Mouse (Mus musculus): Measurements from ENCODE around the gene F7. TPM values are rescaled to one million over a fixed set of nuclear protein-coding genes. Genes with fewer than 3 reads are reported as not detected.
"Not testable (repeated sequence)": the region's sequence is repeated elsewhere in the genome, so short reads cannot be mapped to it uniquely, and the experiment has no call there.

Gene F7
- total RNA-seq, 2 experiments from 2014 or later = 0.17 TPM; not detected in 1

DNA sequence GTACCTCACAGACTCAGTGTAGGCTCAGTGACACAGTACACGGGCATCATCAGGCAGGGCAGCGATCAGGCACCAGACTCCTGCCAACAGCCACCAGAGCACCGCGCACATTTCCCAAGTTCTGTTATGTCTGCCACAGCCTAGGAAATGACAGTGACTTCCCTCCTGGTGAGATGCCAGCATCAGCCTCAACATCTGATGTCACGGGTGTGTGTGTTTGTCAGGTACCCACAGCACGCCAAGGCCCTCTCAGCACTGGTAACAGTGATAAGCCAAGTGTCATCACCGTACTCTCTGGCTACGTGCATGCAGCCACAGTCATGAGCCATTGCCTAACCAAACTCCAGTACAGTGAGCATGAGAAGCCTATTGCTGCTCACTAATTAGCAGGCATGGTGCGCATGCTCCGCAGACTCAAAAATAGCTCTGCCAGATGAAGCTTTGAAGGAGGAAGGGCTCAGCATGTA, 10.5 kb downstream of the F7 start:
- DNase-seq = peak; percentile 41 to 60

DNA sequence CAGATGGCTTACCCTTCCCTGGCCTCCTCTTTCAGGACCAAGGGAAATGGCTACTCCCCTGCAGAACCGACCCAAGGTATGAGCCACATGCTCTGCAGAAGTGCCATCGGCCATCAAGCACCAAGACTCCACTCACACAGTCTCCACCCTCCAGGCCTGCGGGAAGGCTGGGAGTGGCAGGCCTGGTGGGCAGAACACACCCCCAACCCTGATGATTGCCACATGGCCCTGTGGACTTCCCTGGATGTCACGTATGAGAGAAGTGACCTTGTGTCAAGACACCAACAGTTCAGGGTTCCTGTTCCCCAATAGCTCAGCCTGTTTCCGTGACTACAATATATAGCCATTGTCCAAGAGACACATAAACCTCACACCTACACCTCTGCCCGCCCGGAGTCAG, 11.2 kb downstream of the F7 start, which contains the start of gene F10:
Gene F10 (plus strand): TSS at position 294 of the 400 bp plus-strand sequence.
- DNase-seq = no peak

DNA sequence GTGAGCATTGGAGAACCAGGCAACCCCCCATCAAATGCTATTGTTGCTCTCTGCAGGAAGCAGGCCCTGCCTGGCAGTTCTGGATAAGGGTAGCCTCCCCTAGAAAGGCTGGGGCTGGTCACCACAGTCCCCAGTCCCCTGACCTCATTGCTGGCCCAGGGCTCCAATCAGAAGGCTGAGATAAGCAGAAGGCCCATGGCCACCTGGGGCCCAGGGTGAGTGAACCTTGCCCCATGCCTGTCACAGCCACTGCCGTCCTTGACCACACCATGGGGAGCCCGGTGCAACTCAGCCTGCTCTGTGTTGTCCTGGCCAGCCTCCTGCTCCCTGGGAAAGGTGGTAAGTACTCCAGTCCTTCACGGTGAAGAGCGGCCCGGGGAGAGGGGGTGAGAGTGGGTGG, 11.7 kb downstream of the F7 start:
- DNase-seq = no peak

DNA sequence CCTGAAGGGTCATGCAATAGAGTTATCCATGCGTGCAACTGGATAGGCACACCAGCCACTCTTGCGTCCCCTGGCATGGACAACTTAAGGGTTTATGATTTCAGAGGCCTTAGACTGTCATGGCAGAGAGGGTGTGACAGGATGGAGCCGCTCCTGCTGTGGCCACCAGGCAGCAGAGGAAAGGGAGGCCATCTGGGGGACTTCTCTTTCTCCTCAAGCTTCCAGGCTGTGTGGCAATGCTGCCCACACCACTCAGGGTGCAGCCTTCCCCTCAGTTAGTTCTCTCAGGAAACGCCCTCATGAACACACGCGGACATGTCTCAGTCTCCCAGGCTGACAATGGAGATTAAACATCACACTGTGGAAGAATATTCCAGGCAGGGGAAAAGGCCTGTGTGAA, 13.2 kb downstream of the F7 start:
- no peak for DNase-seq

DNA sequence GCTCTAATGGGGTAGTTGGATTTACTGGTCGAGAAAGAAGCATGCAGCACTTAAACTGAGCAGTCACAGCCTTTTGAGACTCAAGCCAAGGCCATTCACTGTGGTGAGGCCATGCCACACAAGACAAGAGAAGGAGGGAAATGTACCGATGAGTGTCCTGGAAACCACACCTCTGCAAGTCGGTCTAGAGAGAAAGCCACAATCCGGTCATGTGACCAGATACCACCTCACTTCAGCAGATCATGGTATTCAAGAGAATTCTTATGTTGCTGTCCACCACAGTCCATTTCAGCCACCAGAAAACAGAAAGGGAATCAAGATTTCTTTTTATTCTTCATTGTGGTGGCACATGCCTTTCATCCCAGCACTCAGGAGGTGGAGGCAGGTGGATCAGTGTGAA, 15.6 kb downstream of the F7 start:
- no peak for DNase-seq

DNA sequence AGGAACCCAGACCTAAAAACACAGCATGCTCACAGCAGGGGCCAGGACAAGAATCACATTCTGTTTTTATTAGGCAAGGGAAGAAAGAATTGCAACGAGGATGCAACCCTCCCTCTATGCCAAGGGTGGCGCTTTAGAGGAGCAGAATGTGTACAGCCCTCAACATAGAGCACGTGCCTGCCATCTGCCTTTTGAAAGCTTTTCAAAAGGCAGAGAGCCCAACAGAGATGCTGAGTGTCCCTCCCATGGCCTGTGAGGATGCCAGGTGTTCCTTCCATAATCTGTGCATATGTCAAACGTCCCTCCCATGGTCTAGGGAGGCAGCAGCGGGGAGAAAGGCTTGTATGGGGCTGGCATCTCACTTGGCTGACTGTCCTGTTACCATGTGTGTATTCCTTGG, 21.8 kb downstream of the F7 start:
- no peak for DNase-seq

GRCm38 (mm10) chr8:13050550-13050949, 24.7 kb downstream of the F7 start:
- no peak for DNase-seq

DNA sequence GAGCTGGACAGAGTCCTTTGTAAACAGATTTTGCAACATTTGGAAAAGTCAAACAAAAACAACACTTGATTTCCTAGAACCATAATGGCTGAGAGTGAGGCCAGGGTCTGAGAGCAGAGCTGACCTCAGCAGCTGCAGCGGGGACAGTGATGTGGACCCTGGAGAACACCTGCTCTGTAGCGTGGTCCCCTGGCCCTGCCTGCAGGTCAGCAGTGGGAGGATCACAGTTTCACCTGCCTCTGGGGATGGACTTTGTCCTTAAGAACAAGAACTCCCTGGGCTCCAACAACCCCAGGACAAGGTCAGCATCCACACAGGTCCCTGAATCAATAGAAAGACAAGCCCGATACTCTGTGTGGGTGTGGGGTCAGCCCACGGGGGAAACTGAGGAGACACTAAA, 31.5 kb downstream of the F7 start:
- DNase-seq = no peak

DNA sequence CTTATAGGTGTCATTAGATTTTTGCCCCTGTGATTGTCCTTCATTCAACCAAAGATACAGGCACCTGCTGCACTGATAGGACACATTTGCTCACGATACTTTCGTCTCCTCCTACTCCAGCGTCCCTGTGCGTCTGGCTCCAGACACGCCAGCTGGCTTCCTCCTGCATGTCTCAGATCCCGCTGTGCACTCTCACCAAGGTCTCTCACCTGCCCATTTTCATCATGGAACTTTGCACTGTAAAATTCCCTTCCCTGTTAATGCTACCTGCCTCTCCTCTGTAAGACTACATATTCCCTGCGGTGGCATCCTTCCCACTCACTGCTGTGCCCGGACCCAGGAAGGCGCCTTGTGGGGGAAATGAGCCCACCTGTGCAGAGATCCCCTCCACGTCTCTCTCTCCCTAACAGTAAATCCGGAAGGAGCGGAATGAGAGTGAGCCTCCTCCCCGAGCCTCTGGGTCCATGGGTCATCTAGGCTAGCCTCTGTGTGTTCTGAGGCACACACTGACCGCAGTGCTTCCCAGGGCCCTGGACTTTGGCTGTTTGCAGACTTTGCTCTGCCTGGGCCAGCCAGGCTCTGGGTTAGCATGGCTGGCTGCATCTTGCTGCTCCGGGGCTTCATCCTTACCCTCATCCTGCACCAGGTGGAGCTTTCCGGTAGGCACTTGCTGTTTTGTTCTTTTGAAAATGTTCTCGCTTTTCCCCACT, 34.8 kb downstream of the F7 start, which contains the start of gene Proz:
Gene Proz (plus strand): TSS at position 474 of the 710 bp plus-strand sequence.
- DNase-seq = no peak

DNA sequence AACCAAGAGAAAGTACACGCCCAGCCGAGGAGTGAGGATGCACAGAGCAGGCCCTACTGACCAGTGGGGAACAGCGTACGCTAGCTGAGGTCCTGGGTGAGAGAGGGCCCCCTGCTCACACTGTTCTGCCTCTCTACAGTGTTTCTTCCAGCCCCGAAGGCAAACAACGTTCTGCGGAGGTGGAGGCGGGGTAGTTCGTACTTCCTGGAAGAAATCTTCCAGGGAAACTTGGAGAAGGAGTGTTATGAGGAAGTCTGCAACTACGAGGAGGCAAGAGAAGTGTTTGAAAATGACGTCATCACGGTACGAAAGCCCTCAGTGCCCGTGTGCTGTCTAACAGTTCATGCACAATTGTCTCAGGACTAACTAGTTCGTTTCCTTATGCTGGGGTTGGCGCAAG, 37.3 kb downstream of the F7 start:
- no peak for DNase-seq

DNA sequence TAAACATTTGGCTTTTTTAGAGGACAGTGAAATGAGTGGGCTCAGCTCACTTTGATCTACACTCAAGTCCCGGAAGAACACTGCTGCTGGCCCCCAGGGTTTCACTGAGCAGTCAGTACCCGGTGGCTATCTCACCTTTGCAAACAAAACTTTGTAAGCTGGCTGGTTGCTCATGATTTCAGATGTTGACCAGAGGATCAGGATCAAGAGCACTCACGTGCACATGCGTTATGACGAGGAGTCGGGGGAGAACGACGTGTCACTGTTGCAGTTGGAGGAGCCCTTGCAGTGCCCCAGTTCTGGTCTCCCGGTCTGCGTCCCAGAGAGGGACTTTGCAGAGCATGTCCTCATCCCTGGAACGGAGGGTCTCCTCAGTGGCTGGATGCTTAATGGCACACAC, 47.4 kb downstream of the F7 start:
- DNase-seq = no peak

DNA sequence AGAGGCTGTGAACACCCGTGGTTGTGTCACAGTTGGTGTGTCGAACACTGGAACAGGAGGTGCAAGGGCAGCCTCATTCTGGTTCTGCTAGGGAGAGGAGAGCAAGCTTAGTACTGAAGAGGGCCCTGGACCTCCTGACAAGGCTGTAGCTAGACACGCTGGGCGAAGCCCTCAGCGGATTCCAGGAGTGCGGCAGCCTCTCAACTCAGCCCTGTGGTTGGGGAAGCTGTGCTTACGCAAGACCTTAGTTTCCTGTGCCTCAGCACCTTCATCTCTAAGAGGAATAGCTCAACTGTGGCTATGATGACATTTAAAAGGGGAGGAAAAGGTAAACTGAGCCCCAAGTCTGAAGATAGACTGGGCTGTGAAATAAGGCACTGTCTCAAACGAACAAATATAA, 49.2 kb downstream of the F7 start:
- DNase-seq = no peak

DNA sequence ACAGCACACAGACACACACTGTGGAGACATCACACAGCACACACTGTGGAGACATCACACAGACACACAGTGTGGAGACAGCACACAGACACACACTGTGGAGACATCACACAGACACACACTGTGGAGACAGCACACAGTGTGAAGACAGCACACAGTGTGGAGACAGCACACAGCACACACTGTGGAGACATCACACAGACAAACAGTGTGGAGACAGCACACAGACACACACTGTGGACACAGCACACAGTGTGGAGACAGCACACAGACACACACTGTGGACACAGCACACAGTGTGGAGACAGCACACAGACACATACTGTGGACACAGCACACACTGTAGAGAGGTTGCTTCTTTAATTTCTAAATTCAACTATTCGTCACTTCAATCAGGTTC, 49.7 kb downstream of the F7 start:
- DNase-seq = not testable (repeated sequence)

DNA sequence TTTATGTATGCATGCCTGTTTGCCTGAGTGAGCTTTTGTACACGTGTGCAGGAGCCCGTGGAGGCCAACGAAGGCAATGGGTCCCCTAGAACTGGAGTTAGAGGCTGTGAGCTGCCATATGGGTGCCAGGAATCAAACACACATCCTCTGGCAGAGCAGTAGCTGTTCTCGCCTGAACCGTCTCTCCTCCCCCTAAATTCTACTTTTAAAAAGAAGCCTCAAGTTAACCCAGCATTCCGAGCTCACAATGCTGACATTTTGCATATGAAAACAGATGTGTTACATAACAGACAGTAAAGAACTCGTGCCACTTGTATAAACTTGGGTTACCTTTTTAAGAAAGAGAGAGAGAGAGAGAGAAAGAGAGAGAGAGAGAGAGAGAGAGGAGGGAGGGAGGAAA, 51.7 kb downstream of the F7 start:
- DNase-seq = no peak

Other genes starting within 250 kb of the F7 start
- 100 to 1,000 TPM; 224 to 268 TPM for gene Mcf2l, start 152.2 kb upstream of the F7 start, total RNA-seq (2021)
- not detected for gene F10, start 11.3 kb downstream of the F7 start, total RNA-seq (2021)
- not detected for gene Proz, start 34.9 kb downstream of the F7 start, total RNA-seq (2021)
- 10 to 100 TPM; 27.1 to 27.3 TPM for gene Pcid2, start 79.4 kb downstream of the F7 start, total RNA-seq (2021)
- 10 to 100 TPM; 59.1 to 66.8 TPM for gene Cul4a, start 79.6 kb downstream of the F7 start, total RNA-seq (2021)
- 100 to 1,000 TPM; 267 to 270 TPM for gene Lamp1, start 133.1 kb downstream of the F7 start, total RNA-seq (2021)
- gene Grtp1, start 174.6 kb downstream of the F7 start, total RNA-seq (2021) = 1 to 10 TPM; 3.2 to 3.4 TPM
- gene Adprhl1, start 228.1 kb downstream of the F7 start, total RNA-seq (2021) = 1 to 10 TPM in 1 of 2 experiments, under 1 TPM in 1; 0.27 to 1.3 TPM

All from layer of hippocampus, postnatal 36 days (tissue).